Mouse (Mus musculus) liver, embryonic 13.5 days (tissue): Measurements from ENCODE around the gene Zkscan17. TPM values are rescaled to one million over a fixed set of nuclear protein-coding genes. Genes with fewer than 3 reads are reported as not detected.

Experiments
- ATAC-seq: fragments of 200-750 bp; cut with Nextera tagmentation; 2 replicates; pipeline ENCODE4 v1.8.0; 2017; ENCODE audit warnings: low read depth, mild to moderate bottlenecking, moderate number of reproducible peaks, moderate library complexity
- DNase-seq: peaks from one replicate; pipeline ENCODE4 v3.0.0; 2022
- H3K27ac ChIP-seq: fragments of 300-500 bp; sonication (generic); 2 replicates; pipeline ENCODE4 v1.5.1; 2015; ENCODE audit warnings: moderate library complexity, mild to moderate bottlenecking, inconsistent platforms
- H3K27me3 ChIP-seq: fragments of 300-500 bp; sonication (generic); 2 replicates; pipeline ENCODE4 v1.6.1; 2015; ENCODE audit warnings: mild to moderate bottlenecking, inconsistent platforms
- H3K36me3 ChIP-seq: fragments of 300-500 bp; sonication (generic); 2 replicates; pipeline ENCODE4 v1.6.1; 2015; ENCODE audit warnings: mild to moderate bottlenecking, inconsistent platforms
- H3K4me1 ChIP-seq: fragments of 300-500 bp; sonication (generic); replicated peaks from 2 replicates; pipeline ENCODE4 v1.6.1; 2015; ENCODE audit warnings: inconsistent platforms
- H3K4me2 ChIP-seq: fragments of 300-500 bp; sonication (generic); 2 replicates; pipeline ENCODE4 v1.6.1; 2015; ENCODE audit warnings: inconsistent platforms, mild to moderate bottlenecking, moderate library complexity
- H3K4me3 ChIP-seq: fragments of 300-500 bp; sonication (generic); replicated peaks from 2 replicates; pipeline ENCODE4 v1.5.1; 2015; ENCODE audit warnings: mild to moderate bottlenecking, inconsistent platforms
- H3K9ac ChIP-seq: fragments of 300-500 bp; sonication (generic); 2 replicates; pipeline ENCODE4 v1.6.1; 2015; ENCODE audit warnings: mild to moderate bottlenecking, inconsistent platforms
- H3K9me3 ChIP-seq: fragments of 300-500 bp; sonication (generic); replicated peaks from 2 replicates; pipeline ENCODE4 v1.6.1; 2016; ENCODE audit warnings: inconsistent platforms
- WGBS: fragments of 180-500 bp; shearing (Covaris S2); methylation state at CpG from one replicate; pipeline ENCODE4 v1.1.7; 2015; ENCODE audit not compliant: insufficient replicate concordance; 5-methylcytosine and 5-hydroxymethylcytosine counted together
- polyA plus RNA-seq: library from polyadenylated mRNA; unstranded; fragments of >200 nt; fragmentation: Nextera tagmentation; extraction: Ambion mirVana; gene quantifications from 2 replicates; pipeline ENCODE4 v1.2.1, GENCODE M21; 2015

Gene Zkscan17
- polyA plus RNA-seq, 1 experiment from 2014 or later: 4.6 TPM

GRCm38 (mm10) chr11:59451086-59451485, 75.5 kb downstream of the Zkscan17 start, which contains the start of gene Snap47:
TSS of gene Snap47 (minus strand) at chr11:59451186.
- Histone ChIP-seq H3K36me3 (peaks cover 44% of the 10 kb centered on the region), H3K27me3 (no peaks in the 10 kb centered on the region), H3K9me3 (no peaks in the 10 kb centered on the region), H3K4me1 (peaks cover 30% of the 10 kb centered on the region), H3K4me2 (peak within 1 kb of the TSS; percentile 82), H3K27ac (peak within 1 kb of the TSS; percentile 73), H3K4me3 (peak within 1 kb of the TSS; percentile 86), H3K9ac (peak within 1 kb of the TSS; percentile 90)
- no peak for ATAC-seq
- WGBS: 63% methylated on average over 4 of the region's 4 CpGs
- no peak for DNase-seq

- H3K36me3 ChIP-seq: peaks cover 37% of the 10 kb centered on the region
- no peak for DNase-seq
- H3K4me2 ChIP-seq: peak overlapping the region; percentile 82
- no peaks in the 10 kb centered on the region for H3K27me3 ChIP-seq
- peak overlapping the region; percentile 90 for H3K9ac ChIP-seq
- H3K27ac ChIP-seq: peak overlapping the region; percentile 73
- peak overlapping the region; percentile 86 for H3K4me3 ChIP-seq
- under 1% methylated on average over 38 of the region's 38 CpGs for WGBS
- ATAC-seq: peak; percentile 75
- H3K9me3 ChIP-seq: no peaks in the 10 kb centered on the region
- peaks cover 30% of the 10 kb centered on the region for H3K4me1 ChIP-seq
These were observed 76.2 kb downstream of the Zkscan17 start for GRCm38 (mm10) chr11:59450230-59450771.

GRCm38 (mm10) chr11:59449741-59450229, 76.8 kb downstream of the Zkscan17 start, which contains the start of gene Jmjd4:
TSS of gene Jmjd4 (plus strand) at chr11:59450045.
- no peaks in the 10 kb centered on the region for H3K9me3 ChIP-seq
- H3K9ac ChIP-seq: peak within 1 kb of the TSS; percentile 90
- H3K4me1 ChIP-seq: peaks cover 30% of the 10 kb centered on the region
- whole genome bisulfite sequencing: under 1% methylated on average over 36 of the region's 40 CpGs
- H3K4me2 ChIP-seq: peak within 1 kb of the TSS; percentile 82
- no peaks in the 10 kb centered on the region for H3K27me3 ChIP-seq
- ATAC-seq: peak; percentile 95
- H3K27ac ChIP-seq: peak within 1 kb of the TSS; percentile 73
- H3K4me3 ChIP-seq: peak within 1 kb of the TSS; percentile 86
- H3K36me3 ChIP-seq: peaks cover 31% of the 10 kb centered on the region
- peak; percentile 91 for DNase-seq

- H3K36me3 ChIP-seq: no peaks in the 10 kb centered on the region; the same call in 1 of the 2 replicates
- no peak overlapping the region for H3K27ac ChIP-seq
- no peak overlapping the region for H3K9ac ChIP-seq
- ATAC-seq (no peak), DNase-seq (no peak)
- peaks cover under 1% of the 10 kb centered on the region; the same call in 1 of the 2 replicates for H3K4me1 ChIP-seq
- H3K27me3 ChIP-seq: no peaks in the 10 kb centered on the region
- no peak overlapping the region for H3K4me2 ChIP-seq
- H3K9me3 ChIP-seq: no peaks in the 10 kb centered on the region
- H3K4me3 ChIP-seq: no peak overlapping the region
These were observed 83.4 kb downstream of the Zkscan17 start for GRCm38 (mm10) chr11:59443102-59443501.

GRCm38 (mm10) chr11:59437954-59438353, 88.6 kb downstream of the Zkscan17 start:
- DNase-seq (no peak), ATAC-seq (no peak)
- no peak overlapping the region for H3K4me2 ChIP-seq
- H3K9ac ChIP-seq: no peak overlapping the region
- H3K4me1 ChIP-seq: no peaks in the 10 kb centered on the region
- WGBS: 74% methylated on average over 12 of the region's 12 CpGs
- no peaks in the 10 kb centered on the region for H3K9me3 ChIP-seq
- no peaks in the 10 kb centered on the region for H3K27me3 ChIP-seq
- H3K4me3 ChIP-seq: no peak overlapping the region
- no peak overlapping the region for H3K27ac ChIP-seq
- H3K36me3 ChIP-seq: peaks cover 17% of the 10 kb centered on the region

Other genes starting within 250 kb of the Zkscan17 start
- 0.05 TPM in 1 of 2 replicates, not detected in the other for gene Wnt3a, start 236.0 kb downstream of the Zkscan17 start, polyA plus RNA-seq
- gene Wnt9a, start 219.8 kb downstream of the Zkscan17 start, polyA plus RNA-seq: 0.22 and 0.39 TPM in 2 replicates
- gene Prss38, start 151.1 kb downstream of the Zkscan17 start, polyA plus RNA-seq: not detected in 2 replicates
- gene Jmjd4, start 76.7 kb downstream of the Zkscan17 start, polyA plus RNA-seq: 5.2 and 5.3 TPM in 2 replicates
- gene Snap47, start 75.6 kb downstream of the Zkscan17 start, polyA plus RNA-seq: 26.8 and 31.0 TPM in 2 replicates
- gene Zfp867, start 54.3 kb downstream of the Zkscan17 start, polyA plus RNA-seq: 1.1 and 1.8 TPM in 2 replicates
- 0.27 and 0.46 TPM in 2 replicates for gene Nlrp3, start 14.8 kb upstream of the Zkscan17 start, polyA plus RNA-seq
- gene Olfr222, start 49.5 kb upstream of the Zkscan17 start, polyA plus RNA-seq: not detected in 2 replicates
- gene Olfr223, start 66.5 kb upstream of the Zkscan17 start, polyA plus RNA-seq: not detected in 2 replicates
- 10.7 and 11.8 TPM in 2 replicates for gene Mprip, start 134.6 kb upstream of the Zkscan17 start, polyA plus RNA-seq